Mouse (Mus musculus) right cerebral cortex, postnatal 36 days (tissue): ENCODE measurements around the gene Mylk.

ENCODE experiments used
- DNase-seq, 2 experiments: peaks; one replicate each; pipeline ENCODE4 v3.0.0; 2022; ENCODE audit warnings: low spot score in 2 of 2, mixed read lengths in 1 of 2

Mylk gene

DNA sequence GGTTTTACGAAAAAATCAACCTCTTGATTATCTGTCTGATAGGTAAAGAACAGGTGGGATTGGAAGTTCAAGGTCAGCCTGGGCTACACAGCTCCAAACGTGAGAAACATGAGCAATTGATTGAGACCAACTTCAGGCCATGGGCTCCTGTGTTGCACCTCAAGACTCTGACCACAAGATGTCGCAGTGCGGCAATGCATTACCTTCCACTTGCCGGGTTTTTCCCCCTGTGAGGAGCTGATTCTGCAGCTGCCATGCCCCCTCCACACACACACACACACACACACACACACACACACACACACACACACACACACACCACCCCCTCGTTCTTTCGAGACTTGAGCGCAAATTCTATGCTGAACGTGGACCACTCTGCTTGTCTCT, 157.3 kb downstream of the Mylk start:
- DNase-seq = peak; percentile 37 to 45

- no peak for DNase-seq
Observed at GRCm38 (mm10) chr16:34902761-34903160, 157.8 kb downstream of the Mylk start.

DNA sequence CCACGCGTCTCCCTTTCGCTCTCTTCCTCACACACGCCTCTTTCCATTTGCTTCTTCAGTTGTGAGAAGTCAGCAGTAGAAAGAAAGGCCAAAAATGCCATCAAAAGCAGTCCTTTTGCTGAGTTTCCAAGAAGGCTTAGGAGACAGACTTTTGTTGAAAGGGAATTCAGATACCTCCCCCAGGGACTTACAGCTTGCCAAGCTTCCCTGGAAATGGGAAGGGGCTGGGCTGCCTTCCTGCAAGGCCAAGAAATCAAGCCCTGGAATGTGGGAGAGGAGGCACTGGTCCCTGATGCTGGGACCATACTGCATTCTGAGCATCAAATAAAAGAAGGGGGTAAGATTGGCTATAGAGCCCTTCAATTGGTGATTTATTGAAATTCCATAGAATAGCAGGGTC, 159.9 kb downstream of the Mylk start:
- no peak for DNase-seq

- no peak for DNase-seq
Observed at GRCm38 (mm10) chr16:34909437-34909836, 164.4 kb downstream of the Mylk start.

- DNase-seq = no peak
Observed at GRCm38 (mm10) chr16:34917373-34917900, 172.4 kb downstream of the Mylk start.

- DNase-seq = no peak
Observed at GRCm38 (mm10) chr16:34920182-34920581, 175.2 kb downstream of the Mylk start.

DNA sequence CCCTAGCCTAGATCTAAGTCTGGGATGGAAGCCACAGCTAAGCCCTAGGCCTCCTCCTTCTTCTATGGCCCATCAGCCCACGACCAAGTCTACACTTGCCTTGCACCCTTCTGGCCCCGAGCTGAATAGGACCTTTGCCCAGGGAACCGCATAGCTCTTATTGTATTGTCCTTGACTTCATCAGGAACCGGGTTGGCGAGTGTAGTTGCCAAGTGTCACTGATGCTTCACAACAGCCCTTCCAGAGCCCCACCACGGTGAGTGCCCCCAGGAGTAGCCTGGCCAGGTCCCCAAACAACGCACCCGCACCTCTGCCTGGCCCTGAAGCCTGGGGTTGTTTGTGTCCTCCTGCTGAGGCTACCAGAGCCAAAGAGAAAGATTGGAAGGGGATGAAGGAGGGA, 175.9 kb downstream of the Mylk start:
- DNase-seq = no peak

DNA sequence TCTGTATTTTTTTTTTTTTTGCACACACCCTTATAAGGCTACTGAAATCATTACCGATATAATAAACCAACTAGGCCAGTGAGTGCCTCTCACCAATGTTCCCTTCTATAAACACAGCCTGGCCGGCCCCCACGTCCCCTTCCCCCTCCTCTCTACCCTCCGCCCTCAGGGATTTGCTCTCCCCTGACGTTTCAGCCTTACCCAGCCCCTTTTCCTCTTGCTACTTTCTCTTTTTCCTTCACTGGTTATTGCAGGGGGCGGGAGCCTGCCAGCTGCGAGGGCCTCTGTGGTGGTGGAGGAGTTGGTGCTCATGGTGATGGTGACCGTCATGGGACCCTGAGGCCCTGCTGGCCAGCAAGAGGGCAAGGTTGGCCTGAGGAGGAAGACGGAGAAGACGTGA, 176.3 kb downstream of the Mylk start:
- DNase-seq = no peak

GRCm38 (mm10) chr16:34923630-34924029, 178.6 kb downstream of the Mylk start:
- DNase-seq = no peak

DNA sequence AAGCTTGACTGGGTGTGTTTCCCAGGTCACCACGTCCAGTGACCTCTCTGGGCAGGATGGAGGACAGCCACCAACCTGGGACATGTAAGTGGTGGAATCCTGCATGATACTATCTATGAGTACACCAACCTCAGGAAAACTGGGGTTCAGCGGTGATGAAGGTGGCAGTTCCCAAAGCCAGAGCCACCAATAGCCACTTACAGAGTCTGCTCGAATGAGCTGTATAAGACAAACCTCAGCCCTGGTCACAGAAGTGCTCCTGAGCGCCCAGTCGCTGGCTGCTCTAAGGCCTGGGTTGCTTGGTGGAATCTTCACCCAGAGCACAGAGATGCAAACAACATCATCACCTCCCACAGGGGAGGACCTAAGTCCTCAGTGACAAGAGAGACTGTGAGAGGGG, 179.3 kb downstream of the Mylk start:
- DNase-seq = no peak

GRCm38 (mm10) chr16:34924937-34925618, 180.1 kb downstream of the Mylk start:
- DNase-seq = no peak

DNA sequence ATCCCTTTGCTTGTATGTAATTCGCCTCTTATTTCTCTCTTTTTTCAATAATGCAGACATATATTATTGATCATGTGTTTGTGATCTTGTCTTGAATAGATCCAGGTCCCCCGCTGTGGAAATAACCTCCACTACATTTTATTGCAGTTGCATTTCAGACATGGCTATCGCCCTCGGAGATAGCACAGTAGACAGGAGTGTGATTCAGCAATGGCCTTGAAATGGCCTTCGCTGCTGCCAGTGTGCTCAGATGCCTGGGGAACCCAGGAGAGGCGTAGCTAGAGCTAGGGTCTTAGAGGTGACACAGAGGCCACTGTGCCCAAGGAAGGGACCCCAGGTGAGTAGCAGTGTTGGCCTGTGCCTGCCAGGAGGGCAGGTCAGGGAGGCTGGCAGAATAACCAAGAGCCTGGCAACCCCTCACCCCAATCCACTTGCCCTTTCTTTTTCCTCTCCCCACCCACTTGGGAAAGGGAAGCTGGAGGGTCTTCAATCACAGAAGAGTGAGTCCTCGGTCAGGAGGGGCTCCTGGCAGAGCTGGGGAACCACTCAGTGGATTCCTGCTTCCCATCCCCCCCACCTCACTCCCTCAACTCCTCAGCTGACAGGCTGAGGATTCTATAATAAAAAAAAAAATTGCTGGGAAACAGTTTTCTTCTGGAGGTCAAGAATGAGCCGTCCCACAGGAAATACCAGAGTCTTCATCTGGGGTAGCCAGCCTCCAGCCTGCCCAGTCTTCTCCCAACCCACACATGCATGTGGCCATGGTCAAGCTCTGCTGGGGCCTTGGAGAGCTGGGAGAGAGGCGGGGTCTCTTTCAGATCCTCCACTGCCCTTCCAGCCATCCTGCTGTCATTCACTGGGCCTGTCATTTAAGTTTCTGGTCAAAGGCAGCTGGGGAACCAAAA, 181.8 kb downstream of the Mylk start:
- DNase-seq = no peak

DNA sequence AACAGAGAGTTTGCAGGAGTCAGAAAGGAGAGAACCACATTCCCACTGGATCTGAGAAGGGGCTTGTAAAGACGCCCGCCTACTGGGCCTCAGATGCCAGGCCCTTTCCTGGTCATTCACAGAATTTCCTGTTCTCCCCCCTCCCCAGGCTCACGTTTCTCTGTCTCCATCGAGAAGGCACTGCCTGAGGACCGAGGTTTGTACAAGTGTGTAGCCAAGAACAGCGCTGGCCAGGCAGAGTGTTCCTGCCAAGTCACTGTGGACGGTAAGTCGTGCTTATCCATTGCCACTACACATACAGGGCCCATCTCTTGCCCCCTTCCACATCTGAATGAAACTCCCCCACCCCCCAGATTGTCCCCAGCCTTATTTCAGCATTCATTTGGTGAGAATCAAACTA, 184.7 kb downstream of the Mylk start:
- no peak for DNase-seq

GRCm38 (mm10) chr16:34930110-34930509, 185.1 kb downstream of the Mylk start:
- no peak for DNase-seq

- DNase-seq = no peak
Observed at GRCm38 (mm10) chr16:34931306-34931705, 186.3 kb downstream of the Mylk start.

DNA sequence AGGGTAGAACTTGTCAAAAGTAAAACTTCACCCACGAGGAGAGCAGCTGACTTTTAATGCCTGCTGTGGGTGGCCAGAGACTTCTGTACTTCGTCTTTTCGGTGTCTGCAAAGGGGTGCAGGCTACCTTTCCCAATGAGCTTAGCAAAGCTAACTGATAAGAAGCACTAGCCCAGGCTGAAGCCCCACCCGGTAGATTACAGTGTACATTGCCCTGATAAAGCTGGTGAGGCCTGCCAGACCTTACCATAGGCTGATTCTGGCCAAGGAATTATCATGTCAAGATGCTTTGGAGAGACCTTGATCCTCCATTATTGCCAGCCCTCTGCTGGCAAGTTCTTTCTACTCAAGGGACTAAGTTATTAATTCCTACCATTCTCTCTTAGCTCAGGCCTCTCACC, 188.2 kb downstream of the Mylk start:
- DNase-seq = no peak

GRCm38 (mm10) chr16:34934486-34934885, 189.5 kb downstream of the Mylk start:
- DNase-seq = no peak

DNA sequence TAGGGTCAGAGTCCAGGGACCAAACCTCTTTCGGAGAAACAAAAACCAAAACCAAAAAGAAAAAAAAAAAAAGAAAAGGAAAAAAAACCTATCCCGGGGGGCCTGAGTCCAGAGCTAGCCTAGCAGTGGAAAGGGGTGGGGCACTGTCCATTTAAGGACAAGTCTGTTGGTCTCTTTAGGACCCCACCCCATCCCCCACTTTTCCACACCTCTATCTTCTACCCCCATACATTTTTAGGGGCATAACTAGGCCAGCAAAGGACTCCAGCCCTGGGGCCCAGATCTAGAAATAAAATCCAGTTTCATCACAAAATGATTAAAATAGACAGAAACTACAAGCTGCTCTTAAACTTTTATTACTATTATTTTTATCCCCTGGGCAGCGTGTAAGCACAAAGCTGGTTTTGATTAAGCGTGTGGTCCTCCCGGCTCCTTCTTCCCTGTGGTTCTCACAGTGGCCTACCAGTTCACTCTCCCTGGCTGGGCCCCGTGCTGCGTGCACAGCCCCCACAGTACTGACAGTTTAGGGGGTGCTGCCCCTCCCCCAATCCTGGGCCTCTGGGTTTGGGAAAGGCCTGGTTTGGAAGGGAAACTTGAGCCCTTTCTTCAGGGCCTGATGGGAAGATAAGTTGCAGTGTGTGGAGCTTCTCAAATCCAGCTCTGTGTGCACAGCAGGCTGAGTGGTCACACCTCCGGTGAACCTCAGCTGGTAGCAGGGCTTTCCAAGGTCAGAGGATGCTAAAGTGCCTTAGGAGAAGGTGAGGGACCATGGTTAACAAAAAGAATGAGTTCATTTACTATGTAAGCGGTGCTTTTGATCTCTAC, 190.7 kb downstream of the Mylk start:
- DNase-seq = no peak

- no peak for DNase-seq
Observed at GRCm38 (mm10) chr16:34936339-34936810, 191.4 kb downstream of the Mylk start.

GRCm38 (mm10) chr16:34937611-34938010, 192.6 kb downstream of the Mylk start:
- no peak for DNase-seq

GRCm38 (mm10) chr16:34938248-34938647, 193.2 kb downstream of the Mylk start:
- no peak for DNase-seq

GRCm38 (mm10) chr16:34939951-34940350, 194.9 kb downstream of the Mylk start:
- DNase-seq = no peak
